Mouse (Mus musculus): ENCODE data around the gene Atp2c2. TPM values are rescaled to one million over a fixed set of nuclear protein-coding genes. Genes with fewer than 3 reads are reported as not detected.
A peak's percentile ranks its signal among the peaks of the same experiment; 100 is the strongest.

Atp2c2 gene
- polyA plus RNA-seq, 1 experiment = 0.05 TPM

- Histone ChIP-seq H3ac (ENCODE audit: control insufficient read depth, insufficient read length) (no peak overlapping the region), H3K79me2 (ENCODE audit: control insufficient read depth, insufficient read depth) (no peaks in the 10 kb centered on the region), H3K36me3 (ENCODE audit: control insufficient read depth, insufficient read depth) (no peaks in the 10 kb centered on the region), H3K4me2 (ENCODE audit: low read depth) (peak overlapping the region; percentile 87), H3K4me3 (peak overlapping the region; percentile 46), H3K27me3 (ENCODE audit: control insufficient read depth, insufficient read depth, insufficient read length) (no peaks in the 10 kb centered on the region)
- TF ChIP-seq POLR2AphosphoS2 (IDR thresholded peaks at IDR 0.05; ENCODE audit: insufficient read length, low read depth) (no peak), POLR2A (IDR thresholded peaks at IDR 0.05; ENCODE audit: insufficient read length, low read depth) (no peak), MYOG (IDR thresholded peaks at IDR 0.05; ENCODE audit: control insufficient read depth in 1 of 3, insufficient read depth in 1 of 3, insufficient read length in 2 of 3, low read depth in 2 of 3) (no peak), SRF (IDR thresholded peaks at IDR 0.05; ENCODE audit: control insufficient read depth, insufficient read length, low read depth) (no peak), TCF3 (IDR thresholded peaks at IDR 0.05; ENCODE audit: insufficient read length, low read depth) (no peak), MYOD1 (IDR thresholded peaks at IDR 0.05; ENCODE audit: control insufficient read depth in 1 of 3, insufficient read length in 2 of 3, low read depth in 2 of 3) (no peak), USF1 (IDR thresholded peaks at IDR 0.05; ENCODE audit: low read depth) (peak; percentile 86), MAX (IDR thresholded peaks at IDR 0.05; ENCODE audit: low read depth) (peak; percentile 34)
Observed at GRCm38 (mm10) chr8:119779013-119779737, 79.4 kb downstream of the Atp2c2 start.

GRCm38 (mm10) chr8:119780402-119781049 is 80.7 kb downstream of the Atp2c2 start:
- TF ChIP-seq MYOD1 (IDR thresholded peaks at IDR 0.05; ENCODE audit: control insufficient read depth in 1 of 3, insufficient read length in 2 of 3, low read depth in 2 of 3) (no peak), MYOG (IDR thresholded peaks at IDR 0.05; ENCODE audit: control insufficient read depth in 1 of 3, insufficient read depth in 1 of 3, insufficient read length in 2 of 3, low read depth in 2 of 3) (no peak), POLR2A (IDR thresholded peaks at IDR 0.05; ENCODE audit: insufficient read length, low read depth) (no peak), CEBPB (IDR thresholded peaks at IDR 0.05; ENCODE audit: insufficient read depth, poor library complexity, severe bottlenecking) (no peak), TCF3 (IDR thresholded peaks at IDR 0.05; ENCODE audit: insufficient read length, low read depth) (no peak), REST (IDR thresholded peaks at IDR 0.05; ENCODE audit: insufficient read depth, insufficient read length) (no peak), TCF12 (IDR thresholded peaks at IDR 0.05; ENCODE audit: insufficient read depth, poor library complexity, severe bottlenecking) (no peak), USF1 (IDR thresholded peaks at IDR 0.05; ENCODE audit: low read depth) (no peak), MAX (IDR thresholded peaks at IDR 0.05; ENCODE audit: low read depth) (no peak), E2F4 (IDR thresholded peaks at IDR 0.05; ENCODE audit: insufficient read depth) (no peak)

GRCm38 (mm10) chr8:119781086-119781840 is 81.5 kb downstream of the Atp2c2 start:
- no peak overlapping the region for H3K4me2 ChIP-seq (ENCODE audit: low read depth)
- H3K79me2 ChIP-seq (ENCODE audit: control insufficient read depth, insufficient read depth) = no peaks in the 10 kb centered on the region
- H3ac ChIP-seq (ENCODE audit: control insufficient read depth, insufficient read length) = no peak overlapping the region
- no peaks in the 10 kb centered on the region for H3K27me3 ChIP-seq (ENCODE audit: control insufficient read depth, insufficient read depth, insufficient read length)
- TF ChIP-seq CEBPB (IDR thresholded peaks at IDR 0.05; ENCODE audit: insufficient read depth, poor library complexity, severe bottlenecking) (no peak), MYOD1 (IDR thresholded peaks at IDR 0.05; ENCODE audit: control insufficient read depth in 1 of 3, insufficient read length in 2 of 3, low read depth in 2 of 3) (no peak), TCF12 (IDR thresholded peaks at IDR 0.05; ENCODE audit: insufficient read depth, poor library complexity, severe bottlenecking) (no peak), SRF (IDR thresholded peaks at IDR 0.05; ENCODE audit: control insufficient read depth, insufficient read length, low read depth) (no peak), POLR2A (IDR thresholded peaks at IDR 0.05; ENCODE audit: insufficient read length, low read depth) (no peak), MAX (IDR thresholded peaks at IDR 0.05; ENCODE audit: low read depth) (no peak), REST (IDR thresholded peaks at IDR 0.05; ENCODE audit: insufficient read depth, insufficient read length) (no peak), MYOG (IDR thresholded peaks at IDR 0.05; ENCODE audit: control insufficient read depth in 1 of 3, insufficient read depth in 1 of 3, insufficient read length in 2 of 3, low read depth in 2 of 3) (no peak), TCF3 (IDR thresholded peaks at IDR 0.05; ENCODE audit: insufficient read length, low read depth) (no peak), E2F4 (IDR thresholded peaks at IDR 0.05; ENCODE audit: insufficient read depth) (no peak), USF1 (IDR thresholded peaks at IDR 0.05; ENCODE audit: low read depth) (no peak), POLR2AphosphoS2 (IDR thresholded peaks at IDR 0.05; ENCODE audit: insufficient read length, low read depth) (no peak)
- no peaks in the 10 kb centered on the region for H3K36me3 ChIP-seq (ENCODE audit: control insufficient read depth, insufficient read depth)
- H3K4me3 ChIP-seq = no peak overlapping the region

More at GRCm38 (mm10) chr8:119780402-119781049, 80.7 kb downstream of the Atp2c2 start:
- no peaks in the 10 kb centered on the region for H3K36me3 ChIP-seq (ENCODE audit: control insufficient read depth, insufficient read depth)
- no peak overlapping the region for H3K4me2 ChIP-seq (ENCODE audit: low read depth)
- H3K27me3 ChIP-seq (ENCODE audit: control insufficient read depth, insufficient read depth, insufficient read length) = no peaks in the 10 kb centered on the region
- H3ac ChIP-seq (ENCODE audit: control insufficient read depth, insufficient read length) = no peak overlapping the region
- no peak overlapping the region for H3K4me3 ChIP-seq
- H3K79me2 ChIP-seq (ENCODE audit: control insufficient read depth, insufficient read depth) = no peaks in the 10 kb centered on the region

GRCm38 (mm10) chr8:119782715-119783114 is 82.9 kb downstream of the Atp2c2 start:
- no peaks in the 10 kb centered on the region for H3K79me2 ChIP-seq (ENCODE audit: control insufficient read depth, insufficient read depth)
- no peak for TF ChIP-seq SRF (IDR thresholded peaks at IDR 0.05; ENCODE audit: control insufficient read depth, insufficient read length, low read depth)
- no peak for TF ChIP-seq POLR2A (IDR thresholded peaks at IDR 0.05; ENCODE audit: insufficient read length, low read depth)
- no peak for TF ChIP-seq MYOD1 (IDR thresholded peaks at IDR 0.05; ENCODE audit: control insufficient read depth in 1 of 3, insufficient read length in 2 of 3, low read depth in 2 of 3)
- TF ChIP-seq MAX (IDR thresholded peaks at IDR 0.05; ENCODE audit: low read depth) = no peak
- no peak for TF ChIP-seq REST (IDR thresholded peaks at IDR 0.05; ENCODE audit: insufficient read depth, insufficient read length)
- TF ChIP-seq POLR2AphosphoS2 (IDR thresholded peaks at IDR 0.05; ENCODE audit: insufficient read length, low read depth) = no peak
- TF ChIP-seq CEBPB (IDR thresholded peaks at IDR 0.05; ENCODE audit: insufficient read depth, poor library complexity, severe bottlenecking) = peak; percentile 93
- H3K4me2 ChIP-seq (ENCODE audit: low read depth) = no peak overlapping the region
- no peaks in the 10 kb centered on the region for H3K36me3 ChIP-seq (ENCODE audit: control insufficient read depth, insufficient read depth)
- H3ac ChIP-seq (ENCODE audit: control insufficient read depth, insufficient read length) = no peak overlapping the region
- no peak overlapping the region for H3K4me3 ChIP-seq
- H3K27me3 ChIP-seq (ENCODE audit: control insufficient read depth, insufficient read depth, insufficient read length) = no peaks in the 10 kb centered on the region

Data from myocyte (in vitro differentiated cells).